Mouse (Mus musculus) kidney, postnatal 0 days (tissue): ENCODE measurements around the gene Dhx16. TPM values are rescaled to one million over a fixed set of nuclear protein-coding genes. Genes with fewer than 3 reads are reported as not detected.
A peak's percentile ranks its signal among the peaks of the same experiment; 100 is the strongest.

Experiments used
- ATAC-seq: fragments of 200-750 bp; cut with Nextera tagmentation; replicated peaks from 2 replicates; pipeline ENCODE4 v1.8.0; 2017; ENCODE audit warnings: low read depth, moderate number of reproducible peaks, moderate TSS enrichment, moderate library complexity; ENCODE audit not compliant: low FRiP score
- DNase-seq: peaks from one replicate; pipeline ENCODE4 v3.0.0-alpha.2; 2016; ENCODE audit warnings: low spot score
- H3K27ac ChIP-seq: fragments of 300-500 bp; sonication (generic); 2 replicates; pipeline ENCODE4 v1.5.1; 2014; ENCODE audit warnings: mild to moderate bottlenecking
- H3K27me3 ChIP-seq: fragments of 300-500 bp; sonication (generic); 2 replicates; pipeline ENCODE4 v1.6.1; 2014; ENCODE audit warnings: low read length, mixed read lengths; ENCODE audit not compliant: insufficient read depth
- H3K36me3 ChIP-seq: fragments of 300-500 bp; sonication (generic); 2 replicates; pipeline ENCODE4 v1.6.1; 2014; ENCODE audit warnings: low read length, mixed read lengths; ENCODE audit not compliant: insufficient read depth
- H3K4me1 ChIP-seq: fragments of 300-500 bp; sonication (generic); replicated peaks from 2 replicates; pipeline ENCODE4 v1.6.1; 2014; ENCODE audit warnings: antibody characterized with exemption, low read length, mixed read lengths; ENCODE audit not compliant: insufficient read depth
- H3K4me2 ChIP-seq: fragments of 300-500 bp; sonication (generic); 2 replicates; pipeline ENCODE4 v1.6.1; 2014; ENCODE audit warnings: mild to moderate bottlenecking, low read length, moderate library complexity, mixed read lengths
- H3K4me3 ChIP-seq: fragments of 300-500 bp; sonication (generic); replicated peaks from 2 replicates; pipeline ENCODE4 v1.5.1; 2014; ENCODE audit warnings: low read depth, low read length
- H3K9ac ChIP-seq: fragments of 300-500 bp; sonication (generic); 2 replicates; pipeline ENCODE4 v1.6.1; 2014; ENCODE audit warnings: low read depth, low read length
- H3K9me3 ChIP-seq: fragments of 300-500 bp; sonication (generic); replicated peaks from 2 replicates; pipeline ENCODE4 v1.6.1; 2016; ENCODE audit warnings: low read length, inconsistent platforms, mixed read lengths
- CTCF ChIP-seq: IDR thresholded peaks from 2 replicates; pipeline ENCODE4 v1.5.1; 2016; ENCODE audit warnings: antibody characterized with exemption, low read depth, mild to moderate bottlenecking, moderate library complexity
- WGBS: fragments of 180-500 bp; shearing (Covaris S2); extraction: QIAGEN DNeasy Blood & Tissue Kit; methylation state at CpG from one replicate; pipeline ENCODE4 v1.1.7; 2014; 5-methylcytosine and 5-hydroxymethylcytosine counted together
- microRNA counts: library from miRNA; unstranded; fragments of <30 nt; microRNA quantifications from one replicate; lab custom pipeline; 2015
- microRNA-seq: library from miRNA; unstranded; fragments of <30 nt; microRNA quantifications from one replicate; pipeline ENCODE4, GENCODE M21; 2016
- polyA plus RNA-seq: library from polyadenylated mRNA; unstranded; fragments of >200 nt; fragmentation: Nextera tagmentation; extraction: Ambion mirVana; gene quantifications from 2 replicates; pipeline ENCODE4 v1.2.1, GENCODE M21; 2015

Gene Dhx16
- polyA plus RNA-seq, 1 experiment from 2014 or later: 29.2 TPM

- no peak overlapping the region for H3K4me3 ChIP-seq
- H3K27me3 ChIP-seq: no peaks in the 10 kb centered on the region
- no peak overlapping the region for H3K4me2 ChIP-seq
- 48% methylated on average over 2 of the region's 2 CpGs for WGBS
- H3K9me3 ChIP-seq: no peaks in the 10 kb centered on the region
- no peak overlapping the region for H3K27ac ChIP-seq
- H3K4me1 ChIP-seq: no peaks in the 10 kb centered on the region
- ATAC-seq (peak; percentile 66), DNase-seq (peak; percentile 81)
- peak; percentile 88 for TF ChIP-seq CTCF
- no peak overlapping the region for H3K9ac ChIP-seq
- H3K36me3 ChIP-seq: no peaks in the 10 kb centered on the region
Observed at GRCm38 (mm10) chr17:35937700-35938348, 58.2 kb downstream of the Dhx16 start.

- Histone ChIP-seq H3K36me3 (no peaks in the 10 kb centered on the region), H3K27me3 (no peaks in the 10 kb centered on the region), H3K27ac (no peak overlapping the region), H3K9me3 (no peaks in the 10 kb centered on the region), H3K9ac (no peak overlapping the region), H3K4me3 (no peak overlapping the region), H3K4me1 (no peaks in the 10 kb centered on the region), H3K4me2 (no peak overlapping the region)
- WGBS: 56% methylated on average over 2 of the region's 2 CpGs
- TF ChIP-seq CTCF: no peak
- DNase-seq: no peak
- no peak for ATAC-seq
Observed at GRCm38 (mm10) chr17:35939108-35939507, 59.5 kb downstream of the Dhx16 start.

DNA sequence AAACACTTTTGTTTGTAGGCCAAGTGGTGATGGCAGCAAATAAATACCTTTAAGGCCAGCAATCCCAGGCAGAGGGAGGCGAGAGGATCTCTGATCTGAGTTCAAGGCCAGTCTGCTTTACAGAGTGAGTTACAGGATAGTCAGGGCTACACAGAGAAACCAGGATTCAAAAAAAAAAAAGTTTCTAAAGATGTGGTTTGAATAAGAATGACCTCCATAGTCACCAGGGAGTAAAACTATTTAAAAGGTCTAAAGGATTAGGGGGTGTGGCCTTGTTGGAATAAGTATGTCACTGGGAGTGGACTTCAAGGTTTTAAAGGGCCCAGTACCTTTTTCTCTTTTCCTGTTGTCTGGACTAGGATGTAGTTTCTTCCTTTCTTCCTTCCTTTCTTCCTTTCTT is 60.3 kb downstream of the Dhx16 start:
- no peaks in the 10 kb centered on the region for H3K27me3 ChIP-seq
- H3K4me2 ChIP-seq: no peak overlapping the region
- ATAC-seq (no peak), DNase-seq (peak; percentile 12)
- H3K4me1 ChIP-seq: no peaks in the 10 kb centered on the region
- no peak overlapping the region for H3K27ac ChIP-seq
- H3K36me3 ChIP-seq: no peaks in the 10 kb centered on the region
- no peak for TF ChIP-seq CTCF
- 58% methylated on average over 1 of the region's 1 CpGs for WGBS
- no peaks in the 10 kb centered on the region for H3K9me3 ChIP-seq
- no peak overlapping the region for H3K4me3 ChIP-seq
- H3K9ac ChIP-seq: no peak overlapping the region

MicroRNAs within 50 kb of the gene (microRNA counts, 519-probe panel; counts per million panel counts)
- microRNA mmu-miR-1894-3p (lab: Ali Mortazavi, UCI) (330 counts per million, percentile 68 among the panel's probes with 10 or more counts), microRNA mmu-miR-1894-5p (lab: Ali Mortazavi, UCI) (330 counts per million, percentile 68 among the panel's probes with 10 or more counts)

Small RNAs within 50 kb of the gene (microRNA-seq; reads per million reads assigned to microRNA genes)
- gene Gm28033 (1.4 reads per million), gene Mir1894 (not detected)

Other genes starting within 250 kb of the Dhx16 start
- gene Mucl3, start 236.1 kb upstream of the Dhx16 start, polyA plus RNA-seq: 0.11 and 0.13 TPM in 2 replicates
- gene Vars2, start 212.2 kb upstream of the Dhx16 start, polyA plus RNA-seq: 12.7 and 13.5 TPM in 2 replicates
- 35.6 and 36.5 TPM in 2 replicates for gene Gtf2h4, start 206.1 kb upstream of the Dhx16 start, polyA plus RNA-seq
- gene Ddr1, start 175.2 kb upstream of the Dhx16 start, polyA plus RNA-seq: 89.1 and 94.3 TPM in 2 replicates
- gene Ier3, start 58.1 kb upstream of the Dhx16 start, polyA plus RNA-seq: 83.6 and 93.1 TPM in 2 replicates
- 52.2 and 54.5 TPM in 2 replicates for gene Flot1, start 56.6 kb upstream of the Dhx16 start, polyA plus RNA-seq
- 503 and 575 TPM in 2 replicates for gene Tubb5, start 41.5 kb upstream of the Dhx16 start, polyA plus RNA-seq
- gene Mdc1, start 38.3 kb upstream of the Dhx16 start, polyA plus RNA-seq: 5.4 and 5.6 TPM in 2 replicates
- gene Nrm, start 18.5 kb upstream of the Dhx16 start, polyA plus RNA-seq: 36.9 and 44.6 TPM in 2 replicates
- gene Ppp1r18, start 14.2 kb upstream of the Dhx16 start, polyA plus RNA-seq: 16.2 and 17.2 TPM in 2 replicates
- 36.6 and 39.1 TPM in 2 replicates for gene 2310061I04Rik, start 17.6 kb downstream of the Dhx16 start, polyA plus RNA-seq
- gene Atat1, start 30.3 kb downstream of the Dhx16 start, polyA plus RNA-seq: 28.4 and 36.9 TPM in 2 replicates
- 88.4 and 94.7 TPM in 2 replicates for gene Mrps18b, start 36.6 kb downstream of the Dhx16 start, polyA plus RNA-seq
- 28.8 and 29.7 TPM in 2 replicates for gene Ppp1r10, start 36.6 kb downstream of the Dhx16 start, polyA plus RNA-seq
- 78.6 and 90.2 TPM in 2 replicates for gene Abcf1, start 89.9 kb downstream of the Dhx16 start, polyA plus RNA-seq
- 38.2 and 43.7 TPM in 2 replicates for gene Gnl1, start 100.0 kb downstream of the Dhx16 start, polyA plus RNA-seq
- 27.9 and 29.3 TPM in 2 replicates for gene Prr3, start 100.4 kb downstream of the Dhx16 start, polyA plus RNA-seq
- gene H2-T24, start 140.7 kb downstream of the Dhx16 start, polyA plus RNA-seq: 1.3 and 1.7 TPM in 2 replicates
- 14.2 and 16.1 TPM in 2 replicates for gene H2-T23, start 153.0 kb downstream of the Dhx16 start, polyA plus RNA-seq
- 16.4 and 18.6 TPM in 2 replicates for gene H2-T22, start 162.9 kb downstream of the Dhx16 start, polyA plus RNA-seq
- not detected in 2 replicates for gene Gm6034, start 163.1 kb downstream of the Dhx16 start, polyA plus RNA-seq
- gene Gm11127, start 178.6 kb downstream of the Dhx16 start, polyA plus RNA-seq: 0.13 and 0.22 TPM in 2 replicates
- gene Gm19684, start 241.9 kb downstream of the Dhx16 start, polyA plus RNA-seq: not detected in 2 replicates
- not detected in 2 replicates for gene Gm7030, start 249.6 kb downstream of the Dhx16 start, polyA plus RNA-seq